Mouse (Mus musculus): Measurements from ENCODE around the gene Ppm1d.

- TF ChIP-seq POLR2A (IDR thresholded peaks at IDR 0.05; ENCODE audit: borderline replicate concordance, extremely low read depth, low read depth, low read length) (no peak), CTCF (IDR thresholded peaks at IDR 0.05; ENCODE audit: insufficient read depth, low read length) (peak; percentile 90)
Measured at GRCm38 (mm10) chr11:85382055-85382454, 71.0 kb downstream of the Ppm1d start.
